Mouse (Mus musculus): ENCODE measurements around the gene Gm5737. TPM values are rescaled to one million over a fixed set of nuclear protein-coding genes. Genes with fewer than 3 reads are reported as not detected.

Gene Gm5737
- polyA plus RNA-seq, 1 experiment, result 0.83 TPM

- no peak for TF ChIP-seq POLR2A (IDR thresholded peaks at IDR 0.05; ENCODE audit: borderline replicate concordance, extremely low read depth, low read depth, low read length)
- no peak for TF ChIP-seq CTCF (IDR thresholded peaks at IDR 0.05; ENCODE audit: insufficient read depth, low read length)
- H3K4me3 ChIP-seq (replicated peaks; ENCODE audit: extremely low read depth, low read depth, low read length), result no peak overlapping the region
- H3K4me1 ChIP-seq (ENCODE audit: control insufficient read depth, insufficient read depth, low read length), result no peaks in the 10 kb centered on the region; the same call in 1 of the 2 replicates
- 33% methylated on average over 5 of the region's 5 CpGs for WGBS
- no peak for DNase-seq
Observed at GRCm38 (mm10) chr7:120869883-120870282, 57.7 kb downstream of the Gm5737 start.

- 54% methylated on average over 5 of the region's 5 CpGs for WGBS
- Histone ChIP-seq H3K4me3 (replicated peaks; ENCODE audit: extremely low read depth, low read depth, low read length) (no peak overlapping the region), H3K4me1 (ENCODE audit: control insufficient read depth, insufficient read depth, low read length) (no peaks in the 10 kb centered on the region; the same call in 1 of the 2 replicates)
- TF ChIP-seq CTCF (IDR thresholded peaks at IDR 0.05; ENCODE audit: insufficient read depth, low read length), result no peak
- no peak for TF ChIP-seq POLR2A (IDR thresholded peaks at IDR 0.05; ENCODE audit: borderline replicate concordance, extremely low read depth, low read depth, low read length)
- no peak for DNase-seq
Observed at GRCm38 (mm10) chr7:120870431-120871008, 58.4 kb downstream of the Gm5737 start.

- Histone ChIP-seq H3K4me1 (ENCODE audit: control insufficient read depth, insufficient read depth, low read length) (peaks cover 3% of the 10 kb centered on the region), H3K4me3 (replicated peaks; ENCODE audit: extremely low read depth, low read depth, low read length) (no peak overlapping the region)
- 81% methylated on average over 12 of the region's 12 CpGs for WGBS
- TF ChIP-seq POLR2A (IDR thresholded peaks at IDR 0.05; ENCODE audit: borderline replicate concordance, extremely low read depth, low read depth, low read length), result no peak
- no peak for TF ChIP-seq CTCF (IDR thresholded peaks at IDR 0.05; ENCODE audit: insufficient read depth, low read length)
- no peak for DNase-seq
Observed at GRCm38 (mm10) chr7:120873083-120873482, 60.9 kb downstream of the Gm5737 start.

- 94% methylated on average over 3 of the region's 3 CpGs for WGBS
- H3K4me3 ChIP-seq (replicated peaks; ENCODE audit: extremely low read depth, low read depth, low read length), result no peak overlapping the region
- TF ChIP-seq CTCF (IDR thresholded peaks at IDR 0.05; ENCODE audit: insufficient read depth, low read length) (no peak), POLR2A (IDR thresholded peaks at IDR 0.05; ENCODE audit: borderline replicate concordance, extremely low read depth, low read depth, low read length) (no peak)
- no peak for DNase-seq
- peaks cover 3% of the 10 kb centered on the region for H3K4me1 ChIP-seq (ENCODE audit: control insufficient read depth, insufficient read depth, low read length)
Observed at GRCm38 (mm10) chr7:120874021-120874420, 61.9 kb downstream of the Gm5737 start.

GRCm38 (mm10) chr7:120874764-120875539 is 62.8 kb downstream of the Gm5737 start:
- TF ChIP-seq CTCF (IDR thresholded peaks at IDR 0.05; ENCODE audit: insufficient read depth, low read length), result no peak
- TF ChIP-seq POLR2A (IDR thresholded peaks at IDR 0.05; ENCODE audit: borderline replicate concordance, extremely low read depth, low read depth, low read length), result no peak
- peak; percentile 15 for DNase-seq
- WGBS, result 56% methylated on average over 7 of the region's 7 CpGs
- Histone ChIP-seq H3K4me1 (ENCODE audit: control insufficient read depth, insufficient read depth, low read length) (peaks cover 3% of the 10 kb centered on the region), H3K4me3 (replicated peaks; ENCODE audit: extremely low read depth, low read depth, low read length) (no peak overlapping the region)

GRCm38 (mm10) chr7:120875540-120876388 is 63.6 kb downstream of the Gm5737 start:
- no peak for DNase-seq
- TF ChIP-seq POLR2A (IDR thresholded peaks at IDR 0.05; ENCODE audit: borderline replicate concordance, extremely low read depth, low read depth, low read length) (no peak), CTCF (IDR thresholded peaks at IDR 0.05; ENCODE audit: insufficient read depth, low read length) (no peak)
- WGBS, result 59% methylated on average over 3 of the region's 3 CpGs
- H3K4me3 ChIP-seq (replicated peaks; ENCODE audit: extremely low read depth, low read depth, low read length), result no peak overlapping the region
- H3K4me1 ChIP-seq (ENCODE audit: control insufficient read depth, insufficient read depth, low read length), result peaks cover 3% of the 10 kb centered on the region; the same call in 1 of the 2 replicates

- TF ChIP-seq POLR2A (IDR thresholded peaks at IDR 0.05; ENCODE audit: borderline replicate concordance, extremely low read depth, low read depth, low read length), result no peak
- no peak for TF ChIP-seq CTCF (IDR thresholded peaks at IDR 0.05; ENCODE audit: insufficient read depth, low read length)
- peaks cover 3% of the 10 kb centered on the region; the same call in 1 of the 2 replicates for H3K4me1 ChIP-seq (ENCODE audit: control insufficient read depth, insufficient read depth, low read length)
Observed at GRCm38 (mm10) chr7:120878271-120878670, 66.1 kb downstream of the Gm5737 start.

GRCm38 (mm10) chr7:120879972-120880371 is 67.8 kb downstream of the Gm5737 start:
- no peak for DNase-seq
- H3K4me3 ChIP-seq (replicated peaks; ENCODE audit: extremely low read depth, low read depth, low read length), result no peak overlapping the region
- H3K4me1 ChIP-seq (ENCODE audit: control insufficient read depth, insufficient read depth, low read length), result peaks cover 3% of the 10 kb centered on the region; the same call in 1 of the 2 replicates
- 86% methylated on average over 3 of the region's 3 CpGs for WGBS
- TF ChIP-seq CTCF (IDR thresholded peaks at IDR 0.05; ENCODE audit: insufficient read depth, low read length) (no peak), POLR2A (IDR thresholded peaks at IDR 0.05; ENCODE audit: borderline replicate concordance, extremely low read depth, low read depth, low read length) (no peak)

More at GRCm38 (mm10) chr7:120878271-120878670, 66.1 kb downstream of the Gm5737 start:
- no peak for DNase-seq
- 76% methylated on average over 6 of the region's 6 CpGs for WGBS
- H3K4me3 ChIP-seq (replicated peaks; ENCODE audit: extremely low read depth, low read depth, low read length), result no peak overlapping the region

- 93% methylated on average over 4 of the region's 4 CpGs for WGBS
- TF ChIP-seq POLR2A (IDR thresholded peaks at IDR 0.05; ENCODE audit: borderline replicate concordance, extremely low read depth, low read depth, low read length), result no peak
- TF ChIP-seq CTCF (IDR thresholded peaks at IDR 0.05; ENCODE audit: insufficient read depth, low read length), result no peak
- H3K4me1 ChIP-seq (ENCODE audit: control insufficient read depth, insufficient read depth, low read length), result peaks cover under 1% of the 10 kb centered on the region; the same call in 1 of the 2 replicates
- no peak for DNase-seq
- H3K4me3 ChIP-seq (replicated peaks; ENCODE audit: extremely low read depth, low read depth, low read length), result no peak overlapping the region
Observed at GRCm38 (mm10) chr7:120880770-120881169, 68.6 kb downstream of the Gm5737 start.

Other genes starting within 250 kb of the Gm5737 start
- gene Uqcrc2, start 177.2 kb upstream of the Gm5737 start, polyA plus RNA-seq (2012; rRNA removed), result 28.5 and 53.0 TPM in 2 replicates
- not detected in 2 replicates for gene Pdzd9, start 142.0 kb upstream of the Gm5737 start, polyA plus RNA-seq (2012; rRNA removed)
- gene Mosmo, start 134.7 kb upstream of the Gm5737 start, polyA plus RNA-seq (2012; rRNA removed), result 17.9 and 21.4 TPM in 2 replicates
- gene Vwa3a, start 73.0 kb upstream of the Gm5737 start, polyA plus RNA-seq (2012; rRNA removed), result 7.0 and 7.3 TPM in 2 replicates
- 12.0 and 13.9 TPM in 2 replicates for gene Eef2k, start 30.5 kb downstream of the Gm5737 start, polyA plus RNA-seq (2012; rRNA removed)
- gene Polr3e, start 105.4 kb downstream of the Gm5737 start, polyA plus RNA-seq (2012; rRNA removed), result 12.6 and 14.4 TPM in 2 replicates
- 15.8 and 18.0 TPM in 2 replicates for gene Cdr2, start 169.9 kb downstream of the Gm5737 start, polyA plus RNA-seq (2012; rRNA removed)
- 0.16 and 0.19 TPM in 2 replicates for gene Mfsd13b, start 170.1 kb downstream of the Gm5737 start, polyA plus RNA-seq (2012; rRNA removed)
- 17.9 and 24.6 TPM in 2 replicates for gene Mettl9, start 222.1 kb downstream of the Gm5737 start, polyA plus RNA-seq (2012; rRNA removed)

Data from lung, adult 2 months (tissue).